Mouse (Mus musculus) ES-E14 (cell line): Measurements from ENCODE around the gene Zfp618. TPM values are rescaled to one million over a fixed set of nuclear protein-coding genes. Genes with fewer than 3 reads are reported as not detected.

Experiments
- DNase-seq: peaks from one replicate; pipeline ENCODE4 v3.0.0-alpha.2; 2013; ENCODE audit warnings: low read depth, low spot score
- H3K27ac ChIP-seq: 2 replicates; pipeline ENCODE4 v1.5.1; 2012; ENCODE audit warnings: low read depth, mild to moderate bottlenecking, low read length, moderate library complexity, mixed read lengths; ENCODE audit not compliant: poor library complexity, insufficient read depth, severe bottlenecking
- H3K36me3 ChIP-seq: 2 replicates; pipeline ENCODE4 v1.6.1; 2012; ENCODE audit warnings: mild to moderate bottlenecking, low read length, moderate library complexity, mixed read lengths; ENCODE audit not compliant: control insufficient read depth, poor library complexity, insufficient read depth, severe bottlenecking
- H3K4me1 ChIP-seq, 2 experiments: fragments of 150-350 bp in 1 of 2; sonication (generic) in 1 of 2; 2 replicates each; pipeline ENCODE4 v1.6.1; 2012; ENCODE audit warnings: low read length in 2 of 2, mild to moderate bottlenecking in 1 of 2, mixed read lengths in 1 of 2; ENCODE audit not compliant: control insufficient read depth in 2 of 2, insufficient read depth in 2 of 2, poor library complexity in 1 of 2
- H3K4me3 ChIP-seq, 2 experiments: fragments of 150-350 bp in 1 of 2; sonication (generic) in 1 of 2; 2 replicates each; pipeline ENCODE4 v1.5.1; 2012; ENCODE audit warnings: low read length in 2 of 2, low read depth in 1 of 2, mild to moderate bottlenecking in 1 of 2, mixed read lengths in 1 of 2; ENCODE audit not compliant: insufficient read depth in 1 of 2, poor library complexity in 1 of 2, severe bottlenecking in 1 of 2
- H3K9ac ChIP-seq: 2 replicates; pipeline ENCODE4 v1.6.1; 2012; ENCODE audit warnings: low read depth, mild to moderate bottlenecking, low read length, mixed read lengths; ENCODE audit not compliant: poor library complexity, insufficient read depth, severe bottlenecking
- H3K9me3 ChIP-seq: fragments of 150-350 bp; sonication (generic); 2 replicates; pipeline ENCODE4 v1.6.1; 2012; ENCODE audit warnings: low read depth, mild to moderate bottlenecking, low read length; ENCODE audit not compliant: control insufficient read depth, insufficient read depth
- CHD2 ChIP-seq: IDR thresholded peaks from 2 replicates; pipeline ENCODE4 v1.6.1; 2014; ENCODE audit warnings: mild to moderate bottlenecking, low read depth, low read length, inconsistent platforms
- HCFC1 ChIP-seq: IDR thresholded peaks from 2 replicates; pipeline ENCODE4 v1.6.1; 2012; ENCODE audit warnings: low read length, inconsistent platforms, borderline replicate concordance; ENCODE audit not compliant: insufficient read depth
- MAFK ChIP-seq: IDR thresholded peaks from 2 replicates; pipeline ENCODE4 v1.6.1; 2014; ENCODE audit warnings: mild to moderate bottlenecking, low read depth, low read length, inconsistent platforms; ENCODE audit not compliant: insufficient read depth
- ZC3H11A ChIP-seq: IDR thresholded peaks from 2 replicates; pipeline ENCODE4 v1.6.1; 2012; ENCODE audit warnings: low read depth, mild to moderate bottlenecking, inconsistent platforms, low read length, borderline replicate concordance
- ZNF384 ChIP-seq: IDR thresholded peaks from 2 replicates; pipeline ENCODE4 v1.6.1; 2012; ENCODE audit warnings: low read depth, low read length, inconsistent platforms
- in situ Hi-C, 2 experiments: fragments of 600-800 bp; cut with MboI; formaldehyde crosslinking; loops; one replicate each; pipeline ENCODE4 v1.15.1; 2025; ENCODE audit warnings: low sequenced_read_pairs in 2 of 2, inconsistent platforms in 1 of 2; ENCODE audit not compliant: unreplicated experiment in 2 of 2
- total RNA-seq: library from RNA; depleted of rRNA; stranded (reverse); fragments of 300-350 nt; gene quantifications from 2 replicates; pipeline ENCODE4 v1.2.3, GENCODE M21; 2012

The Zfp618 gene
- total RNA-seq, 1 experiment: 3.3 TPM

DNA sequence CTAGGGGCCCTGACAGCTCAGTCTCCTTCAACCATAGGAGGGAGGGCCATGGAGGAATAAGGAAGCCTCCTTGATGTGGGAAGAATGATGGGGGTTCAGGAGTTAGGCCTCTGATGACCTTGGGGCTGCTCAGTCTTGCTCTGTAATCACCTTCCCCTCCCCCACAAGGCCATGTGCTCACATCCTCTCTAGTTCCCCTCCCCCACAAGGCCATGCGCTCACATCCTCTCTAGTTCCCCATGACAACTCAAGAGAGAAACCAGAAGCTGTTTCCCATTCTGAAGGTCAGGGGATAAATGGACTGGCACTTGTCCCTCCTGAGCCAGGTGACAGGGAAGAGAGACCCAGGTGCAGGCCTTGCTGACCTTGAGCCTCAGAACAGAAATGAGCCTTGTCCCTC, 124.1 kb downstream of the Zfp618 start:
- no peak for TF ChIP-seq ZC3H11A
- Histone ChIP-seq H3K4me3 (no peak overlapping the region), H3K9ac (no peak overlapping the region), H3K36me3 (no peaks in the 10 kb centered on the region), H3K27ac (no peak overlapping the region), H3K9me3 (no peaks in the 10 kb centered on the region), H3K4me1 (peaks cover 0 to 2% of the 10 kb centered on the region in 2 experiments; a peak in 1 of 4 replicates)
- in situ Hi-C loops: no loop called here
- no peak for DNase-seq

DNA sequence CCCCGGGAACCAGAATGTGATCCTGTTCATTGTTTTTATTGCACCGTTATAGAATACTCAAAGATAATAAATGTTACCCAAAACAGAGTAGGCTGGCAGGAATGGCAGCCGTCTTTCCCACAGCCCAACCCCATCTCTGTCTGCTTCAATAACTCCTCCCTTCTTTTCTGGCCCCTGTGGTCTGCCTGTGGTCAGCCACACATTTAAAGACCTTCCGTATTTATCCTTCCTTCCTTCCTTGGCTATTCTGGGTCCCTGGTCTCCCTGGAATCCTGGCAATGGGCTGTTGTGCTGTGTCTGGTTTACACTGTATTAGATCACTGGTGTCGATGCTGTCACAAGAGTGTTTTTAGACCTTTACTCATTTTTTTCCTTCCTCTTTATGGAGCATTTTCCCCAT, 125.8 kb downstream of the Zfp618 start:
- Histone ChIP-seq H3K9me3 (no peaks in the 10 kb centered on the region), H3K4me3 (no peak overlapping the region), H3K27ac (no peak overlapping the region), H3K4me1 (peaks cover 0 to 2% of the 10 kb centered on the region in 2 experiments; a peak in 1 of 4 replicates), H3K9ac (no peak overlapping the region), H3K36me3 (no peaks in the 10 kb centered on the region)
- in situ Hi-C loops: no loop called here
- DNase-seq: no peak
- no peak for TF ChIP-seq HCFC1
- TF ChIP-seq ZC3H11A: no peak
- TF ChIP-seq CHD2: no peak
- TF ChIP-seq ZNF384: no peak
- TF ChIP-seq MAFK: no peak

DNA sequence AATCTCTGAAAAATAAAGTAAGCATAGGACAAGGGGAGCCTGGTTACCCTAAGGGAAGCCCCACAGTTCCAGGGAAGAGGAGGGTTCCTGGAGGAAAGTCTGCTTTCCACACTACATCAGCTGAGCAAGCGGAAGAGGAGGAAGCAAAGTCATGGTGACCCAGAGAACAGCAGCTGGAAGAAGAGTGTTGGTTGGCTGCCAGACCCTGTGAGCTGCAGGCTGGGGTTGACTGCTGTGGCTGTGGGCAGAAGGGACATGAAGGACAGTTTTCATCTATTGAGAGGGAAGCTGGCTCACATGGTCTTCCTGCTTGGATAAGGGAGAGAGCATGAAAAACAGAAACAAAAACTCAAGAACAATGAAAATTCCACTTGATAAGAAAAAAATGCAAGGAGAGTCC, 132.2 kb downstream of the Zfp618 start:
- Histone ChIP-seq H3K36me3 (no peaks in the 10 kb centered on the region), H3K27ac (no peak overlapping the region), H3K4me3 (no peak overlapping the region), H3K4me1 (no peaks in the 10 kb centered on the region), H3K9ac (no peak overlapping the region), H3K9me3 (no peaks in the 10 kb centered on the region)
- DNase-seq: no peak
- TF ChIP-seq HCFC1 (no peak), CHD2 (no peak), ZC3H11A (no peak), ZNF384 (no peak), MAFK (no peak)
- in situ Hi-C loops: no loop called here

DNA sequence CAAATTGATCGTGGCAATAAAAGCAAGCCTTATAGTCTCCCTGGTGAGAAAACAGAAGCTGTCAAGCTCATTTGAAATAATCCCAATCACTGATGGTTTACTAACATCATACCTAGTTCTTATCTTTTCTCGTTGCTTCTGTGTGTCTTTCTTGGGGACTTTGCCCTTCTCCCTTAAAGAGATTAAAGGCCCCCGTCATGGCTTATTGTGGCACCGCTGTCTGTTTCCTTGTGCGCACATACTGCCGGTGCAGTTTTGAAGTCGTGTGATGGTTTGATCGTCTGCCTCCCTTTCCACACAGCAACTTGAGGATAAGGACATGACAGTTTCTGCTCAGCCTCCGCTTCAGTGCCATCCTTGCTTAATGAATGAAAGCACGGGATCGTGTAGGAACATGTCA, 135.1 kb downstream of the Zfp618 start:
- DNase-seq: no peak
- Histone ChIP-seq H3K36me3 (no peaks in the 10 kb centered on the region), H3K9me3 (no peaks in the 10 kb centered on the region), H3K27ac (no peak overlapping the region), H3K9ac (no peak overlapping the region), H3K4me3 (no peak overlapping the region), H3K4me1 (no peaks in the 10 kb centered on the region)
- in situ Hi-C loops: no loop called here
- TF ChIP-seq CHD2 (no peak), HCFC1 (no peak), ZC3H11A (no peak), ZNF384 (no peak), MAFK (no peak)

DNA sequence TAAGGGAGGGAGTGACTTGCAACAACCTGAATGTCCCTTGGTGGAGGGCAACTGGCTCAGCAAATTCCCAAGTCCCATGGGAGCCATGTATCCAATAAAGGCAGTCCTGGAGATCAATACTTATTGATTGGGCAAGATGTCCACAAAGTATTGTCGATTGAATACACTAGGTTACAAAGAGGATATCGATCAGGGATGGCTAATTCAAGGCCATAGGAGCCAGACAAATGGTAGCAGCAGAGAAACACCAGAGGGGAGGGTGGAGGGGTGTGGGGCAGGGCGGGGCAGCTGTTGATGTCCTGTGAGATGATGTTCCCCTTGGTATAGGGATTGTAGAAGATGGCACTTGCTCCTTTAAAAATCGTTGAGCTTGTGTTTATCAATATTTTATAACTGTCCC, 136.7 kb downstream of the Zfp618 start:
- no peak for DNase-seq
- Histone ChIP-seq H3K4me1 (no peaks in the 10 kb centered on the region), H3K4me3 (no peak overlapping the region), H3K27ac (no peak overlapping the region), H3K9ac (no peak overlapping the region), H3K36me3 (no peaks in the 10 kb centered on the region), H3K9me3 (no peaks in the 10 kb centered on the region)
- in situ Hi-C loops: no loop called here
- no peak for TF ChIP-seq CHD2
